ENCODE assay signal across 16 mouse cellular contexts in genomic region chr6:27240416-27240815, GRCm38 (mm10).
DNase-seq lines count a peak whose midpoint lies in the region; ATAC-seq lines count a peak whose summit lies in the region.
"Had no signal": no experiment of that assay in that cellular context is flagged by ENCODE, and none has a peak within 500 bp of the region (broad histone marks: within the 10 kb centered on the region; RNA-seq: fewer than 3 reads in every experiment).

No protein-coding gene starts in this region.

- H3K27ac ChIP-seq in heart, embryonic 10.5 days: no peak overlapping the region
- no peak overlapping the region for H3K27ac ChIP-seq in forebrain, embryonic 15.5 days (replicated peaks)
- H3K27ac ChIP-seq: limb, embryonic 12.5 days; liver, embryonic 15.5 days; midbrain, embryonic 15.5 days; neural tube, embryonic 13.5 days had no signal

- H3K36me3 ChIP-seq in heart, embryonic 10.5 days: no peaks in the 10 kb centered on the region
- no peaks in the 10 kb centered on the region for H3K36me3 ChIP-seq in forebrain, embryonic 15.5 days
- H3K36me3 ChIP-seq: limb, embryonic 12.5 days; liver, embryonic 15.5 days; midbrain, embryonic 15.5 days; neural tube, embryonic 13.5 days had no signal

- H3K9me3 ChIP-seq in heart, embryonic 10.5 days: no peaks in the 10 kb centered on the region
- no peaks in the 10 kb centered on the region for H3K9me3 ChIP-seq in forebrain, embryonic 15.5 days
- H3K9me3 ChIP-seq: limb, embryonic 12.5 days; liver, embryonic 15.5 days; midbrain, embryonic 15.5 days; neural tube, embryonic 13.5 days had no signal

- H3K4me2 ChIP-seq in forebrain, embryonic 15.5 days (replicated peaks): no peak overlapping the region
- H3K4me2 ChIP-seq: limb, embryonic 12.5 days; liver, embryonic 15.5 days; midbrain, embryonic 15.5 days; neural tube, embryonic 13.5 days had no signal

- intact Hi-C loops in gastrocnemius, postnatal 14 days (cut with DNase I; ENCODE audit: low total_unique reads): no loop called here

- no peak overlapping the region for H3K9ac ChIP-seq in forebrain, embryonic 15.5 days (replicated peaks)
- H3K9ac ChIP-seq: limb, embryonic 12.5 days; liver, embryonic 15.5 days; midbrain, embryonic 15.5 days; neural tube, embryonic 13.5 days had no signal

- H3K27me3 ChIP-seq in heart, embryonic 10.5 days (ENCODE audit: insufficient read depth, poor library complexity, severe bottlenecking): no peaks in the 10 kb centered on the region
- no peaks in the 10 kb centered on the region for H3K27me3 ChIP-seq in forebrain, embryonic 15.5 days
- H3K27me3 ChIP-seq: limb, embryonic 12.5 days; liver, embryonic 15.5 days; midbrain, embryonic 15.5 days; neural tube, embryonic 13.5 days had no signal

- no peak overlapping the region for H3K4me3 ChIP-seq in heart, embryonic 10.5 days
- H3K4me3 ChIP-seq in forebrain, embryonic 15.5 days: no peak overlapping the region
- H3K4me3 ChIP-seq: limb, embryonic 12.5 days; liver, embryonic 15.5 days; midbrain, embryonic 15.5 days; neural tube, embryonic 13.5 days had no signal

- DNase-seq in heart, adult 11 months: peak; percentile 84
- no peak for DNase-seq in heart, embryonic 10.5 days (ENCODE audit: low spot score)
- DNase-seq in lung, postnatal 36 days: peak; percentile 1
- no peak for DNase-seq in lung, postnatal 14 days
- DNase-seq in adrenal gland, adult 8-10 months: peak; percentile 11
- DNase-seq in gastrocnemius, postnatal 14 days: peak; percentile 35
- DNase-seq: B cell, adult 2 months; cerebellum, adult 9-11 months; layer of hippocampus, postnatal 36 days; right cerebral cortex, adult 18-20 months had no signal

- no peak for ATAC-seq in forebrain, embryonic 15.5 days (replicated peaks)
- no peak for ATAC-seq in monocyte, adult 5-6 weeks (replicated peaks; ENCODE audit: insufficient number of reproducible peaks, low FRiP score, low TSS enrichment, poor library complexity, severe bottlenecking)
- ATAC-seq: midbrain, embryonic 15.5 days had no signal

- no peaks in the 10 kb centered on the region for H3K4me1 ChIP-seq in heart, embryonic 10.5 days
- no peaks in the 10 kb centered on the region for H3K4me1 ChIP-seq in forebrain, embryonic 15.5 days
- H3K4me1 ChIP-seq: limb, embryonic 12.5 days; liver, embryonic 15.5 days; midbrain, embryonic 15.5 days; neural tube, embryonic 13.5 days had no signal

Comparison
In these comparisons a context has a peak if more than half of its experiments do, and no peak if none do; other contexts are left out.
1. DNase-seq: peak in heart, adult 11 months (single experiment), lung, postnatal 36 days (single experiment), adrenal gland, adult 8-10 months (single experiment) and gastrocnemius, postnatal 14 days (single experiment); none in heart, embryonic 10.5 days (single experiment) and lung, postnatal 14 days (single experiment).